Mouse (Mus musculus) hindbrain, postnatal 0 days (tissue): ENCODE data around the gene Diaph2. TPM values are rescaled to one million over a fixed set of nuclear protein-coding genes. Genes with fewer than 3 reads are reported as not detected.
"Not testable (repeated sequence)": the region's sequence is repeated elsewhere in the genome, so short reads cannot be mapped to it uniquely, and the experiment has no call there.

Experiments used
- ATAC-seq: fragments of 200-750 bp; cut with Nextera tagmentation; 2 replicates; pipeline ENCODE4 v1.8.0; 2017; ENCODE audit warnings: mild to moderate bottlenecking, moderate TSS enrichment, moderate library complexity
- DNase-seq: peaks from one replicate; pipeline ENCODE4 v3.0.0-alpha.2; 2015; ENCODE audit warnings: low spot score
- H3K27ac ChIP-seq: fragments of 300-500 bp; sonication (generic); 2 replicates; pipeline ENCODE4 v1.5.1; 2014; ENCODE audit warnings: mild to moderate bottlenecking
- H3K27me3 ChIP-seq: fragments of 300-500 bp; sonication (generic); 2 replicates; pipeline ENCODE4 v1.6.1; 2014; ENCODE audit warnings: low read length, mixed read lengths; ENCODE audit not compliant: insufficient read depth
- H3K36me3 ChIP-seq: fragments of 300-500 bp; sonication (generic); 2 replicates; pipeline ENCODE4 v1.6.1; 2014; ENCODE audit warnings: low read length, mixed read lengths; ENCODE audit not compliant: insufficient read depth
- H3K4me1 ChIP-seq: fragments of 300-500 bp; sonication (generic); 2 replicates; pipeline ENCODE4 v1.6.1; 2014; ENCODE audit warnings: antibody characterized with exemption, low read length, mixed read lengths; ENCODE audit not compliant: insufficient read depth
- H3K4me2 ChIP-seq: fragments of 300-500 bp; sonication (generic); 2 replicates; pipeline ENCODE4 v1.6.1; 2014; ENCODE audit warnings: low read depth, mild to moderate bottlenecking, low read length, moderate library complexity, mixed read lengths
- H3K4me3 ChIP-seq: fragments of 300-500 bp; sonication (generic); 2 replicates; pipeline ENCODE4 v1.5.1; 2014; ENCODE audit warnings: low read length
- H3K9ac ChIP-seq: fragments of 300-500 bp; sonication (generic); replicated peaks from 2 replicates; pipeline ENCODE4 v1.6.1; 2014; ENCODE audit warnings: mild to moderate bottlenecking, low read length, moderate library complexity, mixed read lengths
- H3K9me3 ChIP-seq: fragments of 300-500 bp; sonication (generic); 2 replicates; pipeline ENCODE4 v1.6.1; 2016; ENCODE audit warnings: low read length, mixed read lengths
- CTCF ChIP-seq: IDR thresholded peaks from 2 replicates; pipeline ENCODE4 v1.5.1; 2016; ENCODE audit warnings: antibody characterized with exemption, control low read depth, low read depth
- WGBS: fragments of 180-500 bp; shearing (Covaris S2); extraction: QIAGEN DNeasy Blood & Tissue Kit; methylation state at CpG from one replicate; pipeline ENCODE4 v1.1.7; 2014; 5-methylcytosine and 5-hydroxymethylcytosine counted together
- polyA plus RNA-seq: library from polyadenylated mRNA; unstranded; fragments of >200 nt; fragmentation: Nextera tagmentation; extraction: Ambion mirVana; gene quantifications from 2 replicates; pipeline ENCODE4 v1.2.1, GENCODE M21; 2015
- total RNA-seq: library from RNA; depleted of rRNA; stranded (reverse); fragments of >200 nt; gene quantifications from 2 replicates; pipeline ENCODE4 v1.2.3, GENCODE M21; 2014

Diaph2 gene
- total and polyA plus RNA-seq, 2 experiments from 2014 or later: 2.3 to 4.1 TPM

DNA sequence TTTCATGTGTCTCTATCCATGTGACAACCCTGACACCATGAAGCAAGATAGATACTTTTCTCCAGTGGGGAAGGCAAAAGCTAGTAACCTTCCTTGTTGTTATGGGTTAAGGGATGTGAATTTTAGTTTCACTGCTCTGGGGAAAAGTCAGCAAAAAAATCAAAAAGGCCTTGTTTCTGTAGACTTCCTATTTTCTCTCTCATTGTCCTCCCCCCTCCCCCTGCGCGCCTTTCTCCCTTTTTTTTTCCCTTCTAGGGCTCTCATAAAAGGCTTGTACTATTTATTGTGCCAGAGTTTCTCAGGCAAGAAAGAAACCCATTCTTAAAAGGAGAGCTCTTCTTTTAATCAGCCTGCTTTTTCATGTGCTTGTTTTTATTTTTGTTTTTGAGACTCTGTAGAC, 438.9 kb downstream of the Diaph2 start:
- H3K4me3 ChIP-seq: no peak overlapping the region
- no peaks in the 10 kb centered on the region for H3K27me3 ChIP-seq
- no peaks in the 10 kb centered on the region for H3K36me3 ChIP-seq
- H3K4me1 ChIP-seq: no peaks in the 10 kb centered on the region
- TF ChIP-seq CTCF: no peak
- no peak overlapping the region for H3K9ac ChIP-seq
- no peak overlapping the region for H3K27ac ChIP-seq
- 64% methylated on average over 2 of the region's 2 CpGs for WGBS
- no peaks in the 10 kb centered on the region for H3K9me3 ChIP-seq
- H3K4me2 ChIP-seq: no peak overlapping the region
- DNase-seq: no peak
- ATAC-seq: no peak

DNA sequence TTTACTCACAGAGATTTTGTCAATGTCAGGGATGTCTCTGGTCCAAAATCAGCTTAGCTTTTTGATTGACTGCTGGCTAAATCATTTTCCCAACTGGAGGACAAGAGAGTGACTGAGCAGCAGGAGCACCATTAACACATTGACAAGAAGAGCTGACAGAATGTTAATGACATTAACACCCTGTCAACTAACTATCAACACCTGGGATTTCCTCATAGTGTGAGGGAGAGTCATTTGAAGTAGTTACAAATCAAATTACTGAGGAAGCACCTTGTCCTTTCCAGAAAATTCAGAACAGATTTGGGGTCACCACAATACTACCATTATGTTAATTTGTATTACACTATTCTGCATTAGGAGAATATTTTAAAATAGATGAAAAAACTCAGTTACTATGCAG, 439.7 kb downstream of the Diaph2 start:
- no peaks in the 10 kb centered on the region for H3K27me3 ChIP-seq
- no peaks in the 10 kb centered on the region for H3K9me3 ChIP-seq
- H3K27ac ChIP-seq: no peak overlapping the region
- no peak overlapping the region for H3K4me3 ChIP-seq
- no peaks in the 10 kb centered on the region for H3K4me1 ChIP-seq
- DNase-seq (no peak), ATAC-seq (no peak)
- H3K36me3 ChIP-seq: no peaks in the 10 kb centered on the region
- no peak overlapping the region for H3K4me2 ChIP-seq
- no peak overlapping the region for H3K9ac ChIP-seq
- no peak for TF ChIP-seq CTCF

DNA sequence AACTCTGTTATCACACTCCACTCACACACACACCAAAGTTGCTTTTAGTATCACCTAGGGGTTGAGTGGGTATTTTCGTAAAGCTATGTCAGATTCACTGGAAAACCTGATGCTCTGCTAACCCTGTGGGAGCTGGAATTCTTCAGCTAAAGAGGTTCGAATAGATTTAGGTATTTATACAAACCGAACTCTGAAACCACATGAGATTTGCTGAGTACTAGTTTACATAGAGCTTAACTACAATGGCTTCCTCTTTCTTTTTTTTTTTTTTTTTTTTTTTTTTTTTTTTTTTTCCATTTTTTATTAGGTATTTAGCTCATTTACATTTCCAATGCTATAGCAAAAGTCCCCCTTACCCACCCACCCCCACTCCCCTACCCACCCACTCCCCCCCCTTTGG, 447.9 kb downstream of the Diaph2 start:
- not testable (repeated sequence) for DNase-seq, H3K27ac ChIP-seq, H3K4me2 ChIP-seq, H3K4me3 ChIP-seq, H3K9me3 ChIP-seq, ATAC-seq, H3K9ac ChIP-seq, H3K4me1 ChIP-seq, H3K27me3 ChIP-seq, H3K36me3 ChIP-seq
- 91% methylated on average over 3 of the region's 3 CpGs for WGBS

DNA sequence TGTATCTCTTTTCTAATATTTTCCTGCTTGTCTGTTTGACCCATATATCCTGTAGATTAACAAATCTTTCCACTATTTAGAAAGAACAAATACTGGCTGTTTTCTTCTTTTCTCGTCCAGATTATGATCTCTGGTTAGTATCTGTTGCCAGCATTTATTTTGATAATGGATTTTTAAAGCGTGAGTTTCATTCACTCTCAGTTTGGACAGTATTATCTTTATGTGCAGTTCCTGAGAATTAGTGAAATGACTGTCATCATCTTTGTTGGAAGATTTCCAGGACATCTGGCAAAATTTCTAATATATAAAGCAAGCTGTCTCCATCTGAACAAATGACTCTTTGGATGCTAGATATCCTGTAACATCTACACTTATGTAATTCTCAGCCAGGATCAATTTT, 455.7 kb downstream of the Diaph2 start:
- DNase-seq: no peak
- H3K36me3 ChIP-seq: no peaks in the 10 kb centered on the region
- H3K9me3 ChIP-seq: no peaks in the 10 kb centered on the region
- H3K4me3 ChIP-seq: no peak overlapping the region
- WGBS: 70% methylated on average over 2 of the region's 2 CpGs
- TF ChIP-seq CTCF: no peak
- ATAC-seq: no peak
- no peaks in the 10 kb centered on the region for H3K4me1 ChIP-seq
- H3K4me2 ChIP-seq: no peak overlapping the region
- no peaks in the 10 kb centered on the region for H3K27me3 ChIP-seq
- no peak overlapping the region for H3K27ac ChIP-seq
- H3K9ac ChIP-seq: no peak overlapping the region

DNA sequence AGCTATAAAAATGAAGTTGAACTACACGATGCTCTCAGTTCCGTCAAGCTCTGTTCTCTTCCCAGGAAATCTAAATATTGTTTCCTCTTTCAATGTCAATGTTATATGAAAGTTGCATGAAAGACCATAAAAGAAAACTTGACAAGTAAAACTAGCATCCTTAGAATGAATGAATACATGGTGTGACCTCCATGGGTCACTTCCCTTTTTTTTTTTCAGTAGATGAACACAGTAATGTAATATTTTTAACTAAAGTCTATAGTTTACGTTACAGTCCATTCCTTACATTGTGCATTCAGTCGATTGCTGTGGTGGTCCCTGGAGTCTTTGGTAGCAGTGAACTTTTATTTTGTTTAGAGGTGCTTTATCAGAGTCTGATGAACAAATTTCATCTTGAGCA, 462.7 kb downstream of the Diaph2 start:
- no peak for TF ChIP-seq CTCF
- H3K4me3 ChIP-seq: no peak overlapping the region
- no peaks in the 10 kb centered on the region for H3K27me3 ChIP-seq
- no peak overlapping the region for H3K9ac ChIP-seq
- H3K27ac ChIP-seq: no peak overlapping the region
- DNase-seq (no peak), ATAC-seq (no peak)
- no peak overlapping the region for H3K4me2 ChIP-seq
- H3K36me3 ChIP-seq: no peaks in the 10 kb centered on the region
- H3K9me3 ChIP-seq: no peaks in the 10 kb centered on the region
- 92% methylated on average over 4 of the region's 4 CpGs for WGBS
- no peaks in the 10 kb centered on the region for H3K4me1 ChIP-seq

DNA sequence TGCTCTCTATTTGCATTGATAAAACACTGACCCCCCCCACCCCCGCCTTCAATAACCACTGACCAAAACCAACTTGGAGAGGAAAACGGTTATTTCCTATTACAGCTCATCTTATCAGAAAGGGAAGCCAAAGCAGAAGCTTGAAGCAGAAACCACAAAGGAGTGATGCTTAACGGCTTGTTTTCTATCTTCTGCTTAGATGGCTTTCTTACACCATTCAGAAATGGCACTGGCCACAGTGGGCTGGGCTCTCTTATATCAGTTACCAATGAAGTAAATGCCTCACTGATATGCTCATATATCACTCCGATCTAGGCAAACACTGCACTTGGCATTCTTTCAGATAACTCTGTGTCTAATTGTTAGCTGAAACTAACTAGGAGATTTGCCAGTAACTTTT, 463.2 kb downstream of the Diaph2 start:
- DNase-seq: no peak
- H3K4me1 ChIP-seq: no peaks in the 10 kb centered on the region
- WGBS: 72% methylated on average over 4 of the region's 4 CpGs

DNA sequence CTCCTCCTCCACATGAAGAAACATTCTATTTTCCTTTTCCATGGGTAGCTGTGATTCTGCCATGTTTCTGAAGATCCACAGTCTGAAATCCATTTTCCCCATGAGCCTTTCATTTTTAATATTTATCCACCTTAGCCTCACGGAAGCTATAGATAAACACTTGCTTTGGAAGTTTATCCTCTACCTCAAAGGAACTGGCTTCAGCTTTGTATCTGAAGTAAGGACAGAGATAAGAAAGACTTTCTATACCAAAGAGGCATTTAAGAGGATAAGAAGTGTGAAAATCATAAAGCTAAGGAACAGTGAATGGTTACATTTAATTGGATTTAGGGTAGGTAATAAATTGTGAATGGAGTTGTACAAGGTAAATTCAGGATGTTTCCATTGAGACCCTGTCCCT, 480.5 kb downstream of the Diaph2 start:
- H3K27me3 ChIP-seq: no peaks in the 10 kb centered on the region
- no peak for DNase-seq
- no peak overlapping the region for H3K4me2 ChIP-seq
- no peak overlapping the region for H3K4me3 ChIP-seq
- no peak overlapping the region for H3K9ac ChIP-seq
- H3K27ac ChIP-seq: no peak overlapping the region
- no peaks in the 10 kb centered on the region for H3K4me1 ChIP-seq
- no peaks in the 10 kb centered on the region for H3K36me3 ChIP-seq
- no peak for TF ChIP-seq CTCF
- ATAC-seq: no peak
- no peaks in the 10 kb centered on the region for H3K9me3 ChIP-seq
- 94% methylated on average over 1 of the region's 1 CpGs for WGBS

More for the DNA sequence above, 463.2 kb downstream of the Diaph2 start:
- no peak for ATAC-seq
- no peaks in the 10 kb centered on the region for H3K9me3 ChIP-seq
- no peak for TF ChIP-seq CTCF
- no peak overlapping the region for H3K9ac ChIP-seq
- H3K27ac ChIP-seq: no peak overlapping the region
- no peak overlapping the region for H3K4me3 ChIP-seq
- H3K27me3 ChIP-seq: no peaks in the 10 kb centered on the region
- no peak overlapping the region for H3K4me2 ChIP-seq
- no peaks in the 10 kb centered on the region for H3K36me3 ChIP-seq
